Mouse (Mus musculus) myocyte (in vitro differentiated cells): ENCODE data around the gene Lta. TPM values are rescaled to one million over a fixed set of nuclear protein-coding genes. Genes with fewer than 3 reads are reported as not detected.

ENCODE experiments used
- H3K27me3 ChIP-seq: one replicate; pipeline ENCODE4 v1.6.1; 2011; ENCODE audit not compliant: control insufficient read depth, insufficient read depth, insufficient read length
- H3K36me3 ChIP-seq: one replicate; pipeline ENCODE4 v1.6.1; 2011; ENCODE audit not compliant: control insufficient read depth, insufficient read depth
- H3K4me2 ChIP-seq: one replicate; pipeline ENCODE4 v1.6.1; 2011; ENCODE audit warnings: low read depth, control low read depth
- H3K4me3 ChIP-seq: one replicate; pipeline ENCODE4 v1.5.1; 2011; ENCODE audit warnings: mild to moderate bottlenecking, control low read depth, moderate library complexity
- H3K79me2 ChIP-seq: one replicate; pipeline ENCODE4 v1.6.1; 2011; ENCODE audit not compliant: control insufficient read depth, insufficient read depth
- H3ac ChIP-seq: one replicate; pipeline ENCODE4 v1.6.1; 2011; ENCODE audit not compliant: control insufficient read depth, insufficient read length
- CEBPB ChIP-seq: IDR thresholded peaks from 2 replicates; pipeline ENCODE4 v1.6.1; 2011; ENCODE audit warnings: mild to moderate bottlenecking, moderate library complexity; ENCODE audit not compliant: poor library complexity, insufficient read depth, severe bottlenecking
- E2F4 ChIP-seq: IDR thresholded peaks from one replicate; pipeline ENCODE4 v1.6.1; 2011; ENCODE audit warnings: mild to moderate bottlenecking, control low read depth, moderate library complexity; ENCODE audit not compliant: insufficient read depth
- MAX ChIP-seq: IDR thresholded peaks from one replicate; pipeline ENCODE4 v1.6.1; 2011; ENCODE audit warnings: low read depth, mild to moderate bottlenecking, control low read depth
- MYOD1 ChIP-seq, 3 experiments: IDR thresholded peaks; one replicate each; pipeline ENCODE4 v1.6.1; 2011; ENCODE audit warnings: control low read depth in 2 of 3, low read depth in 2 of 3, mild to moderate bottlenecking in 2 of 3, moderate library complexity in 1 of 3; ENCODE audit not compliant: insufficient read length in 2 of 3, control insufficient read depth in 1 of 3
- MYOG ChIP-seq, 3 experiments: IDR thresholded peaks; one replicate each; pipeline ENCODE4 v1.6.1; 2011; ENCODE audit warnings: control low read depth in 2 of 3, low read depth in 2 of 3, mild to moderate bottlenecking in 2 of 3; ENCODE audit not compliant: insufficient read length in 2 of 3, control insufficient read depth in 1 of 3, insufficient read depth in 1 of 3
- POLR2A ChIP-seq: IDR thresholded peaks from one replicate; pipeline ENCODE4 v1.6.1; 2011; ENCODE audit warnings: low read depth, mild to moderate bottlenecking, control low read depth, moderate library complexity; ENCODE audit not compliant: insufficient read length
- POLR2AphosphoS2 ChIP-seq: IDR thresholded peaks from one replicate; pipeline ENCODE4 v1.6.1; 2011; ENCODE audit warnings: low read depth, control low read depth; ENCODE audit not compliant: insufficient read length
- REST ChIP-seq: IDR thresholded peaks from one replicate; pipeline ENCODE4 v1.6.1; 2011; ENCODE audit warnings: mild to moderate bottlenecking, control low read depth, moderate library complexity; ENCODE audit not compliant: insufficient read depth, insufficient read length
- SRF ChIP-seq: IDR thresholded peaks from one replicate; pipeline ENCODE4 v1.6.1; 2011; ENCODE audit warnings: low read depth; ENCODE audit not compliant: control insufficient read depth, insufficient read length
- TCF12 ChIP-seq: IDR thresholded peaks from one replicate; pipeline ENCODE4 v1.6.1; 2011; ENCODE audit warnings: mild to moderate bottlenecking, control low read depth; ENCODE audit not compliant: poor library complexity, insufficient read depth, severe bottlenecking
- TCF3 ChIP-seq: IDR thresholded peaks from one replicate; pipeline ENCODE4 v1.6.1; 2011; ENCODE audit warnings: low read depth, control low read depth; ENCODE audit not compliant: insufficient read length
- USF1 ChIP-seq: IDR thresholded peaks from one replicate; pipeline ENCODE4 v1.6.1; 2011; ENCODE audit warnings: low read depth, mild to moderate bottlenecking, control low read depth, moderate library complexity
- polyA plus RNA-seq: library from polyadenylated mRNA; unstranded; fragments of >200 nt; fragmentation: generic; extraction: Trizol; gene quantifications from one replicate; pipeline ENCODE4 v1.2.1, GENCODE M21; 2012; ENCODE audit warnings: missing spikeins

The Lta gene
- polyA plus RNA-seq, 1 experiment, result 0.26 TPM

DNA sequence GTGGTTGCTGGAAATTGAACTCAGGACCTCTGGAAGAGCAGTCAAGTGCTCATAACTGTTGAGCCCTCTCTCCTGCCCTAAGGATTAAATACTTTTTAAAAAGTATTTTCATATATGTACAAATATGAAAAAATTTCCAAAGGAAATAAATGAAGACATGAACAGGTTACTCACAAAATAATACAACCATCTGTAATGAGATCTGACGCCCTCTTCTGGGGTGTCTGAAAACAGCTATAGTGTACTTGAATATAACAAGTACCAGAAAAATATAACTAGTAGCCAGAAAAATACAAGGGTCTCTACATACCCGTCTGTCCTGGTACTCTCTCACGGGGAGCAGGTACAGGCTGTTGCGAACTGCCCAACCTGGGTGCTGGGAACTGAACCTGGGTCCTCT is 19.5 kb upstream of the Lta start:
- H3K79me2 ChIP-seq, result no peaks in the 10 kb centered on the region
- no peaks in the 10 kb centered on the region for H3K27me3 ChIP-seq
- TF ChIP-seq TCF3 (no peak), TCF12 (no peak), MYOD1 (IDR thresholded peaks at IDR 0.05; ENCODE audit: control insufficient read depth in 1 of 3, insufficient read length in 2 of 3, low read depth in 2 of 3) (no peak), MYOG (IDR thresholded peaks at IDR 0.05; ENCODE audit: control insufficient read depth in 1 of 3, insufficient read depth in 1 of 3, insufficient read length in 2 of 3, low read depth in 2 of 3) (no peak), E2F4 (no peak), MAX (no peak), POLR2A (no peak), USF1 (no peak), POLR2AphosphoS2 (no peak), CEBPB (no peak)
- no peak overlapping the region for H3K4me2 ChIP-seq
- H3ac ChIP-seq, result no peak overlapping the region
- H3K4me3 ChIP-seq, result no peak overlapping the region
- peaks cover 11% of the 10 kb centered on the region for H3K36me3 ChIP-seq

- H3K79me2 ChIP-seq, result no peaks in the 10 kb centered on the region
- no peak overlapping the region for H3K4me2 ChIP-seq
- H3K27me3 ChIP-seq, result no peaks in the 10 kb centered on the region
- H3K36me3 ChIP-seq, result peaks cover 5% of the 10 kb centered on the region
- no peak overlapping the region for H3K4me3 ChIP-seq
- no peak for TF ChIP-seq CEBPB
- no peak for TF ChIP-seq POLR2AphosphoS2
- no peak for TF ChIP-seq TCF12
- TF ChIP-seq MYOD1 (IDR thresholded peaks at IDR 0.05; ENCODE audit: control insufficient read depth in 1 of 3, insufficient read length in 2 of 3, low read depth in 2 of 3), result no peak
- no peak for TF ChIP-seq TCF3
- TF ChIP-seq E2F4, result no peak
- no peak for TF ChIP-seq POLR2A
- no peak for TF ChIP-seq REST
- TF ChIP-seq USF1, result no peak
- no peak for TF ChIP-seq MAX
- no peak for TF ChIP-seq MYOG (IDR thresholded peaks at IDR 0.05; ENCODE audit: control insufficient read depth in 1 of 3, insufficient read depth in 1 of 3, insufficient read length in 2 of 3, low read depth in 2 of 3)
- no peak for TF ChIP-seq SRF
- H3ac ChIP-seq, result no peak overlapping the region
These were observed 17.1 kb upstream of the Lta start for GRCm38 (mm10) chr17:35222299-35222698.

GRCm38 (mm10) chr17:35220156-35220952 is 15.2 kb upstream of the Lta start, which contains the start of gene Gm16181:
TSS of gene Gm16181 (plus strand) at chr17:35220834.
- peaks cover 5% of the 10 kb centered on the region for H3K36me3 ChIP-seq
- no peaks in the 10 kb centered on the region for H3K79me2 ChIP-seq
- no peak within 1 kb of the TSS for H3K4me3 ChIP-seq
- no peak within 1 kb of the TSS for H3K4me2 ChIP-seq
- no peak for TF ChIP-seq TCF3
- no peak for TF ChIP-seq MYOD1 (IDR thresholded peaks at IDR 0.05; ENCODE audit: control insufficient read depth in 1 of 3, insufficient read length in 2 of 3, low read depth in 2 of 3)
- TF ChIP-seq POLR2A, result no peak
- no peak for TF ChIP-seq USF1
- TF ChIP-seq REST, result no peak
- no peak for TF ChIP-seq TCF12
- TF ChIP-seq CEBPB, result no peak
- TF ChIP-seq MAX, result no peak
- no peak for TF ChIP-seq MYOG (IDR thresholded peaks at IDR 0.05; ENCODE audit: control insufficient read depth in 1 of 3, insufficient read depth in 1 of 3, insufficient read length in 2 of 3, low read depth in 2 of 3)
- H3K27me3 ChIP-seq, result no peaks in the 10 kb centered on the region
- no peak within 1 kb of the TSS for H3ac ChIP-seq

DNA sequence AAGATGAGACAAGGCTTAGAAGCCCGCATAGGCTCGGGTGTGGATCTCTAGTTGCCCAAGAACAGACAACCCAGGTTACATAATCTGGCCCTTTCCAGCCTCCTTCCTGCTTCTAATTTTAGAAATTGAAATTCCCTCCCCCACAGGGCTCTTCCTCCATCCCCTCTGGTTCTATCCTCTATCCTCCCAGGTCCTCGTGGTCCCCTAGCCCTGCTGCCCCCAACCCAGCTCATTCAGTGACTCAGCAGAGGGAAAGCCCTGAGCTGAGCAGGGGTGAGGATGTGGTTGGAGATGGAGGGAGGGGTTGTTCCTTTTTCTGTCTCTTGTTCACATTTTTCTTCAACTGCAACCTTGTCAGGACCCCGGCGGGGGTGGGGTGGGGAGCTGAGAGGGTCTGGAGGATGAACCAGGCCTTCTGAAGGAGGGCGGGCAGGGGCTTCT is 14.5 kb upstream of the Lta start:
- H3K79me2 ChIP-seq, result no peaks in the 10 kb centered on the region
- peaks cover 5% of the 10 kb centered on the region for H3K36me3 ChIP-seq
- TF ChIP-seq MYOD1 (IDR thresholded peaks at IDR 0.05; ENCODE audit: control insufficient read depth in 1 of 3, insufficient read length in 2 of 3, low read depth in 2 of 3), result no peak
- TF ChIP-seq MYOG (IDR thresholded peaks at IDR 0.05; ENCODE audit: control insufficient read depth in 1 of 3, insufficient read depth in 1 of 3, insufficient read length in 2 of 3, low read depth in 2 of 3), result no peak
- TF ChIP-seq TCF3, result no peak
- no peak for TF ChIP-seq CEBPB
- TF ChIP-seq REST, result no peak
- TF ChIP-seq USF1, result no peak
- no peak for TF ChIP-seq MAX
- TF ChIP-seq POLR2AphosphoS2, result no peak
- no peak for TF ChIP-seq E2F4
- TF ChIP-seq SRF, result no peak
- no peak for TF ChIP-seq POLR2A
- no peak for TF ChIP-seq TCF12
- H3K4me2 ChIP-seq, result no peak overlapping the region
- no peak overlapping the region for H3ac ChIP-seq
- H3K27me3 ChIP-seq, result no peaks in the 10 kb centered on the region
- no peak overlapping the region for H3K4me3 ChIP-seq
